Mouse (Mus musculus): Measurements from ENCODE around the gene Vmn1r209. TPM values are rescaled to one million over a fixed set of nuclear protein-coding genes. Genes with fewer than 3 reads are reported as not detected.
"Not testable (repeated sequence)": the region's sequence is repeated elsewhere in the genome, so short reads cannot be mapped to it uniquely, and the experiment has no call there.

Vmn1r209 gene
- not detected in 2 replicates for polyA plus RNA-seq (2012; ENCODE audit: insufficient read depth, insufficient read length, missing spikeins)

DNA sequence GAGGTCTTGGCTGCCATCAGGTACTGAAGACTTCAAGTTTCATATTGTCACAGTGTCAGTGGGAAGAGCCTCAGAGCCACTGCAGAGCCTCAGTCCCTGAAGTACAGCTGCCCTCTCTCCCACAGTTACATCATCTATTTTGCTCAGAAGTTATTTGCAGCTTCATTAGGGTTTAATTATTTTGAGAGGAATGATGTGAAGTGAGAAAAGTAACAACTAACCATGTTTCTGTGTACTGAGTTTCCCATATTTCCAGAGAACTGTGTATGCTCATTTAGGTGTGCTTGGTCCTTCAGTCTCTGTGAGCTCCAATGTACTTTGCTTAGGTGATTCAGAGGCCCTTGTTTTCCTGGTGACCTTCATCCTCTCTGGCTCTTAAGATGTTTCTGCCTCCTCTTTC lies at the start of gene Vmn1r209:
TSS of gene Vmn1r209 (minus strand) at position 101 of the 400 bp plus-strand sequence.
- H3K4me3 ChIP-seq (ENCODE audit: insufficient read depth, low read length); H3K27ac ChIP-seq (ENCODE audit: insufficient read depth, low read depth, low read length); H3K4me1 ChIP-seq (ENCODE audit: control insufficient read depth, insufficient read depth, low read length): not testable (repeated sequence)

DNA sequence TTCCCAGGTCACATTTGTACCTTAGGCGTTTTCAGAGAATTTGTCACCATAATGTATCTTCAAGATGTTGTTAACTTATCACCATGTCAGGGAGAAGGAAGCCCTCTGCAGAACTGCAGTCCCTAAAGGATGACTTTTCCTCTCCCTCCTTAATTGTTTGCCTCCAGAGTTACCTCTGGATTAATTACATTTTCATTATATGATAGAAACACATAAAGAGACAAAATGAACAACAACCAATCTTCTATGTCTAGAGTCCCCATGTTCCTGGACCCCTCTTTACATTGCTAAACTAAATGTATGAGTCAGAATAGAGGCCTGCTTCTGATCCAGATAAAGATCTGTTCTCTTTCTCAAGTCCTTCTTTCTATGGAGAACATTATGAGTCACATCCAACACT lies 48.0 kb upstream of the Vmn1r209 start, which contains the start of gene Vmn1r211:
TSS of gene Vmn1r211 (minus strand) at position 101 of the 400 bp plus-strand sequence.
- H3K27ac ChIP-seq (ENCODE audit: insufficient read depth, low read depth, low read length): no peak within 1 kb of the TSS

DNA sequence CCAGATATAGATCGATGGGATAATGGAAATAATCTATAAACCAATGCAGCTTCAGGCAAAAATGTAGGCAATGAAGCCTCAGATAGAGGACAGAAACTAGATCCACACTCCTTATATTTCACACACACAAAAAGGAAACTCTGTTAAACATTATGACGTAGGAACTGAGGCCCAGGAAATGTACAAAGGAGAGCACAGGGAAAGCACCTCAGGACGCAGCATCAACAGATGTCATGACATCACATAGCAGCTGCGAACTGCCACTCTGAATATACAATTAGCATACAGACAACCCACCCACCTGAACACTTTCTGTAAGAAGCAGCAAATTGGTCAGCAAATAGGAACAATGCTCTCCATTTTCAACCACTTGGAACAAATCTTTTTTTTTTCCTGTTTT lies 45.3 kb upstream of the Vmn1r209 start:
- no peak overlapping the region for H3K4me3 ChIP-seq (ENCODE audit: insufficient read depth, low read length)
- H3K27ac ChIP-seq (ENCODE audit: insufficient read depth, low read depth, low read length): no peak overlapping the region
- no peak for TF ChIP-seq CTCF (IDR thresholded peaks at IDR 0.05; ENCODE audit: low read depth, low read length)
- TF ChIP-seq POLR2A (IDR thresholded peaks at IDR 0.05; ENCODE audit: borderline replicate concordance, low read depth, low read length): no peak
- no peaks in the 10 kb centered on the region for H3K4me1 ChIP-seq (ENCODE audit: control insufficient read depth, insufficient read depth, low read length)

More for the DNA sequence above, 48.0 kb upstream of the Vmn1r209 start, which contains the start of gene Vmn1r211:
- TF ChIP-seq CTCF (IDR thresholded peaks at IDR 0.05; ENCODE audit: low read depth, low read length) (no peak), POLR2A (IDR thresholded peaks at IDR 0.05; ENCODE audit: borderline replicate concordance, low read depth, low read length) (no peak)
- Histone ChIP-seq H3K4me3 (ENCODE audit: insufficient read depth, low read length) (no peak within 1 kb of the TSS), H3K4me1 (ENCODE audit: control insufficient read depth, insufficient read depth, low read length) (no peaks in the 10 kb centered on the region)

DNA sequence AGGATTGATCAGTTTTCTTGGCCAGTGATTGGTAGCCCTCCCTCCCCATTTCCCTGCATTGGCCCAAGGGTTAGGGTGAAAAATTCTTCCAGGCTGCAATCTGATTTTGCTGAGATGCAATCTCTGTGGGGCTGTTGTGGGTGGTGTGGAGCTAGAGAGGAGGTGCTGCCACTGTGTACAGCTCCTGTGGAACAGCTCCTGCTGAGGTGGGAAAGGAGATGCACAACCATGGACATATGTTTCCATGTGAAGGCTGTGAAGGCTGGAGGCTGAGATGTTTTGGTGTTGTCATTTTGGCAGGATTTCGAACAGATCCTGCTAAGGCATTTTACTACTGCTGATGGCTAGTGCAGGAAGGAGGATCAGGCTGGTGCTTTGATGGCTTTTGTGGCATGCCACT lies 37.3 kb upstream of the Vmn1r209 start:
- Histone ChIP-seq H3K4me1 (ENCODE audit: control insufficient read depth, insufficient read depth, low read length) (no peaks in the 10 kb centered on the region), H3K27ac (ENCODE audit: insufficient read depth, low read depth, low read length) (no peak overlapping the region), H3K4me3 (ENCODE audit: insufficient read depth, low read length) (no peak overlapping the region)
- no peak for TF ChIP-seq CTCF (IDR thresholded peaks at IDR 0.05; ENCODE audit: low read depth, low read length)
- TF ChIP-seq POLR2A (IDR thresholded peaks at IDR 0.05; ENCODE audit: borderline replicate concordance, low read depth, low read length): no peak

DNA sequence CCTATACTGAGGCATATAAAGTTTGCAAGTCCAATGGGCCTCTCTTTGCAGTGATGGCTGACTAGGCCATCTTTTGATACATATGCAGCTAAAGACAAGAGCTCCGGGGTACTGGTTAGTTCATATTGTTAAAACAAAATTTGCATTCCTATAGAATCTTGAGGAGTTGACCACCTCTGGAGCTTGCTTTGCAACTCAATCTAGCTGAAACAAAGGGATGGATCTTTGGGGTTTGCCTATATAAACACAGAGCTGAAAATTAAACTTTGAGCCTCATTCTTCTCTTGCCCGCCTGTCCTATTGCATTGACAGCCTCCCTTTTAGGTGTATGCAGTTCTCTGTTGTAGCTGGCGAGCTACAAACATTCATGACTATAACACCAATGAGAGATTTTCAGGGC lies 34.8 kb upstream of the Vmn1r209 start:
- H3K27ac ChIP-seq (ENCODE audit: insufficient read depth, low read depth, low read length); H3K4me3 ChIP-seq (ENCODE audit: insufficient read depth, low read length); H3K4me1 ChIP-seq (ENCODE audit: control insufficient read depth, insufficient read depth, low read length): not testable (repeated sequence)

DNA sequence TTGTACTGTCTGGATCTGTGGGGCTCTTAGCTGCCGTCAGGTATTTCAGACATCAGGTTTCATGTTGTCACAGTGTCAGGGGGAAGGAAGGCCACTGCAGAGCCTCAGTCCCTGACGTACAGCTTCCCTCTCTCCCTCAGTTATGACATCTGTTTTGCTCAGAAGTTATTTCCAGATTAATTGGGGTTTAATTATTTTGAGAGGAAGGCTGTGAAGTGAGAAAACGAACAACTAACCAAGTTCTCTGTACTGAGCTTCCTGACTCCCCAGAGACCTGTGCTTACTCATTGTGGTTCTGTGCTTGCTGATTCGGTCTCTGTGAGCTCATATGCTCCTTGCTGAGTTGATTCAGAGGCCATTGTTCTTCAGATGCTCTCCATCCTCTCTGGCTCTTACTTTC lies 21.8 kb upstream of the Vmn1r209 start, which contains the start of gene Vmn1r210:
TSS of gene Vmn1r210 (minus strand) at position 101 of the 400 bp plus-strand sequence.
- TF ChIP-seq POLR2A (IDR thresholded peaks at IDR 0.05; ENCODE audit: borderline replicate concordance, low read depth, low read length): no peak
- TF ChIP-seq CTCF (IDR thresholded peaks at IDR 0.05; ENCODE audit: low read depth, low read length): no peak
- no peak within 1 kb of the TSS for H3K27ac ChIP-seq (ENCODE audit: insufficient read depth, low read depth, low read length)
- H3K4me3 ChIP-seq (ENCODE audit: insufficient read depth, low read length): no peak within 1 kb of the TSS
- H3K4me1 ChIP-seq (ENCODE audit: control insufficient read depth, insufficient read depth, low read length): no peaks in the 10 kb centered on the region

DNA sequence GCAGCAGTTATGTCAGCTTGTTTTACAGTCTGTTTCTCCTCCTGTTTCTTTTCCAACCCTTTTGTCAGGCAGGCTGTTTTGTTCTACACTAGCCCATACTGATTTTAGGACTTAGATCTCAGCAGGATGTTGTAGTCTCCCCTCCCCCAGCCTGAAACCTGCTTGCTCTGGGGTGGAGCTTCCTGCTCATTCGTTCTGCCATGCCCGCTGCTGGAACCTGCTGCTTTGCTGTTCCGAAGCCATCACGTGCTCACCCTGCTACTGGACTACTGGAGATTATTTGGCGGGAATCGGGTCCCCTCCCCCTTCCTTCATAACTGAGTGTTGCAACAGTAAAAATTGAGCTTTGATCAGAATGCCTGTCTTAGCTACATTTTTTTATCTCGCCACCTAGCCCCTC lies 19.9 kb upstream of the Vmn1r209 start:
- H3K4me3 ChIP-seq (ENCODE audit: insufficient read depth, low read length); H3K27ac ChIP-seq (ENCODE audit: insufficient read depth, low read depth, low read length); H3K4me1 ChIP-seq (ENCODE audit: control insufficient read depth, insufficient read depth, low read length): not testable (repeated sequence)

DNA sequence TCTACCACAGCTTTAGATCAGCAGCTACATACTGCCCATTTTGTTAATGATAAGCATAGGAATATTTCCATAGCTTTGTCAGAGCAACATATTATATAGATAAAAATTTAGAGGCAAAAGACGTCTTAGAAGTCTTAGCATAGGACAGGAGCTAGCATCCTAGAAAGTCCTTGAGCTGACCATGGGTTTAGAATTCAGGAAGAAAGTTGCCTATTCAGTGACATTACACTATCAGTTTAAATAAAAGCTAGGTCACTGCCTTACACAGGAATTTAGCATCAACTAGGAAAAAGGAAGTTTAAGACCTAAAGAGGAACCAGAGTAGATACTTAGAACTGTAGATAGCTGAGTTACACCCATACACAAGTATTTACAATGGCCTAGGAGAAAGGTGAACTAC lies 12.1 kb upstream of the Vmn1r209 start:
- not testable (repeated sequence) for H3K4me1 ChIP-seq (ENCODE audit: control insufficient read depth, insufficient read depth, low read length); H3K4me3 ChIP-seq (ENCODE audit: insufficient read depth, low read length); H3K27ac ChIP-seq (ENCODE audit: insufficient read depth, low read depth, low read length)

DNA sequence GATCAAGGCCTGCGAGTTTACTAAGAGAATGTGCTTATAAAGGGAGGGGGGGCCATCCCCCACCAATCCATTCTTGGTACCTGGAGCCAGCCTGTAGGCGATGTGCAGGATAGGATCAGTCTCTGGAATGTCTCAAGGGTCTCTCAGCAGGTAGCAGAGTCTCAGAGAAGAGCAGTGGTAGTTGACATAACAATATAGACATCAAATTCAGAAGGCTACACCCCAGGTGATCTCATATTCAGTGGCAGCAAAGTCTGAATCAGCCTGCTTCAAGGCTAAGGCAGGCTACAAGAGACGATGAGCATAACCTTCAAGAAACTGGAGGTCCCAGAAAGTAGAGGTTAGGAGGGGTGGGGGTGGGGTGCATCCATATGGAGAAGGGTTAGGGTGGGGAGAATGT lies 21.4 kb downstream of the Vmn1r209 start:
- not testable (repeated sequence) for H3K4me1 ChIP-seq (ENCODE audit: control insufficient read depth, insufficient read depth, low read length); H3K27ac ChIP-seq (ENCODE audit: insufficient read depth, low read depth, low read length); H3K4me3 ChIP-seq (ENCODE audit: insufficient read depth, low read length)

DNA sequence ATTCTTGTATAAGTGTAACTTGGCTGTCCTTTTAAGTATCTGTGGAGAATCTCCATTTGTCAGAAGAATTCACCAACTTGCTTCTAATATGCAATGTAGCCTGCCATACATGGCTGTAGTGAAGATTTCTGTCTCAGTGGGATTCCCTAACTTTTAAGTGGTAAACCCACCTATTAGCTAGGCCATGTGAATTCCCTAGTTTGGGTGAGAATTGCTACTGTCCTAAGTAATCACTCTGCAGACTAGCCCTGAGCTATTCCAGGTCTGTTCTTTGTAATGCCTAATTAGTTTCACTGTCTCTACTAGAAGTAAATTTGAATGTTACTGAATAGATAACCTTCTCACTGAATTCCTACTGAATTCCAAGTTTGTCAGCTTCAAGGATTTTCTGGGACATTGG lies 25.3 kb downstream of the Vmn1r209 start:
- H3K4me1 ChIP-seq (ENCODE audit: control insufficient read depth, insufficient read depth, low read length): not testable (repeated sequence)

DNA sequence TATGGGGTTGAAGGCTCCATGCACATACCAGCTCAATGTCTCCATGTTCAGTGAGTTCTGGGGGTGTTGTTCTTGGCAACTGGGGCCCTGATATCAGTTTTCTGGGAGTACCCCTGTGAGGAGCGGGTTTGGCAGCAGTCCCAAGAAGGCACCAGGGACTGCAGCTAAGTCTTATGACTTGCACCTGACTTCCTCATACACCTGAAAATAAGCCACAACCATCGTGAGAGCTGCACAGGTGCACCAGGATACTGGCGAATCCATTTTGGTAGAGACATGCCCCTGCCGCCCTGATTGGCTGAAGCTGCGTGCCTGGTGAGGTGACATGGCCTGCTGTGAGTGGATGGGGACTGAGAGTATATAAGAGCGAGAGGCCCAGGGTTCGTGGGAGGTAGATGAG lies 32.2 kb downstream of the Vmn1r209 start, which contains the start of gene Vmn1r208:
TSS of gene Vmn1r208 (minus strand) at position 101 of the 400 bp plus-strand sequence.
- not testable (repeated sequence) for H3K27ac ChIP-seq (ENCODE audit: insufficient read depth, low read depth, low read length); H3K4me3 ChIP-seq (ENCODE audit: insufficient read depth, low read length); H3K4me1 ChIP-seq (ENCODE audit: control insufficient read depth, insufficient read depth, low read length)

More for the DNA sequence above, 25.3 kb downstream of the Vmn1r209 start:
- not testable (repeated sequence) for H3K4me3 ChIP-seq (ENCODE audit: insufficient read depth, low read length); H3K27ac ChIP-seq (ENCODE audit: insufficient read depth, low read depth, low read length)

DNA sequence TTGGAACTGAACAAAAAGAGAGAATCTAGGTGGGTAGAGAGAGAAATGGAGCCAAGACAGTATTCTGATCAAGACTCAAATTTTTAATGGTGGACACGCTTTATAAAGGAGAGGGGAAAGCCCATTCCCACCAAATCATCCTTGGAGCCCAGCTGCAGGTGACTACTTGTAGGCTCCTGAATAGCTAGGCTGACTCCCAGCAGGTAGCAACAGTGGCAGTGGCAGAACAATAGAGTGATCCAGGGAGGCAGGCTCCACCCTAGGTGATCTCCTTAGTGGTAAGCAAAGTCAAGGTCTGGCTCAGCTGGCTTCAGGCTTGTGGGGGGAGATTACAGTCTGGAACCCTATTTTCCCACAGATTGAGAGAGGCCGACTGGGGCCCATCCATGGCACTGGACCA lies 37.9 kb downstream of the Vmn1r209 start:
- H3K4me3 ChIP-seq (ENCODE audit: insufficient read depth, low read length); H3K27ac ChIP-seq (ENCODE audit: insufficient read depth, low read depth, low read length); H3K4me1 ChIP-seq (ENCODE audit: control insufficient read depth, insufficient read depth, low read length): not testable (repeated sequence)

Other genes starting within 250 kb of the Vmn1r209 start
- gene Vmn1r205, start 216.7 kb downstream of the Vmn1r209 start, polyA plus RNA-seq (2012; ENCODE audit: insufficient read depth, insufficient read length, missing spikeins): not detected in 2 replicates
- 0.31 TPM in 1 of 2 replicates, not detected in the other for gene Vmn1r206, start 185.4 kb downstream of the Vmn1r209 start, polyA plus RNA-seq (2012; ENCODE audit: insufficient read depth, insufficient read length, missing spikeins)
- 0.20 TPM in 1 of 2 replicates, not detected in the other for gene Vmn1r207-ps, start 80.1 kb downstream of the Vmn1r209 start, polyA plus RNA-seq (2012; ENCODE audit: insufficient read depth, insufficient read length, missing spikeins)
- gene Vmn1r208, start 32.3 kb downstream of the Vmn1r209 start, polyA plus RNA-seq (2012; ENCODE audit: insufficient read depth, insufficient read length, missing spikeins): 0.33 TPM in 1 of 2 replicates, not detected in the other
- gene Vmn1r210, start 21.7 kb upstream of the Vmn1r209 start, polyA plus RNA-seq (2012; ENCODE audit: insufficient read depth, insufficient read length, missing spikeins): not detected in 2 replicates
- gene Vmn1r211, start 47.9 kb upstream of the Vmn1r209 start, polyA plus RNA-seq (2012; ENCODE audit: insufficient read depth, insufficient read length, missing spikeins): not detected in 2 replicates
- not detected in 2 replicates for gene Vmn1r212, start 74.5 kb upstream of the Vmn1r209 start, polyA plus RNA-seq (2012; ENCODE audit: insufficient read depth, insufficient read length, missing spikeins)
- gene Vmn1r213, start 198.0 kb upstream of the Vmn1r209 start, polyA plus RNA-seq (2012; ENCODE audit: insufficient read depth, insufficient read length, missing spikeins): not detected in 2 replicates
- not detected in 2 replicates for gene Vmn1r214, start 220.7 kb upstream of the Vmn1r209 start, polyA plus RNA-seq (2012; ENCODE audit: insufficient read depth, insufficient read length, missing spikeins)

Data from bone marrow macrophage, adult 2 months (primary cell).